Mouse (Mus musculus) limb, embryonic 12.5 days (tissue): ENCODE data around the gene Evc. TPM values are rescaled to one million over a fixed set of nuclear protein-coding genes. Genes with fewer than 3 reads are reported as not detected.

ENCODE experiments used
- ATAC-seq: fragments of 200-750 bp; cut with Nextera tagmentation; 2 replicates; pipeline ENCODE4 v1.8.0; 2017; ENCODE audit warnings: low read depth, moderate TSS enrichment; ENCODE audit not compliant: insufficient number of reproducible peaks, insufficient read depth, low FRiP score, low TSS enrichment
- H3K27ac ChIP-seq: fragments of 300-500 bp; sonication (generic); 2 replicates; pipeline ENCODE4 v1.5.1; 2016; ENCODE audit warnings: mild to moderate bottlenecking, moderate library complexity
- H3K27me3 ChIP-seq: fragments of 300-500 bp; sonication (generic); 2 replicates; pipeline ENCODE4 v1.6.1; 2016; ENCODE audit warnings: mild to moderate bottlenecking, moderate library complexity
- H3K36me3 ChIP-seq: fragments of 300-500 bp; sonication (generic); 2 replicates; pipeline ENCODE4 v1.6.1; 2016; ENCODE audit warnings: mild to moderate bottlenecking, moderate library complexity
- H3K4me1 ChIP-seq: fragments of 300-500 bp; sonication (generic); replicated peaks from 2 replicates; pipeline ENCODE4 v1.6.1; 2016
- H3K4me2 ChIP-seq: fragments of 300-500 bp; sonication (generic); 2 replicates; pipeline ENCODE4 v1.6.1; 2016; ENCODE audit warnings: mild to moderate bottlenecking, moderate library complexity
- H3K4me3 ChIP-seq: fragments of 300-500 bp; sonication (generic); replicated peaks from 2 replicates; pipeline ENCODE4 v1.5.1; 2016; ENCODE audit warnings: mild to moderate bottlenecking
- H3K9ac ChIP-seq: fragments of 300-500 bp; sonication (generic); replicated peaks from 2 replicates; pipeline ENCODE4 v1.6.1; 2016; ENCODE audit warnings: mild to moderate bottlenecking, moderate library complexity
- H3K9me3 ChIP-seq: fragments of 300-500 bp; sonication (generic); 2 replicates; pipeline ENCODE4 v1.6.1; 2016; ENCODE audit warnings: mild to moderate bottlenecking, moderate library complexity
- WGBS: fragments of 180-500 bp; shearing (Covaris S2); methylation state at CpG from one replicate; pipeline ENCODE4 v1.1.7; 2016; 5-methylcytosine and 5-hydroxymethylcytosine counted together
- polyA plus RNA-seq: library from polyadenylated mRNA; unstranded; fragments of >200 nt; fragmentation: Nextera tagmentation; extraction: Ambion mirVana; gene quantifications from 2 replicates; pipeline ENCODE4 v1.2.1, GENCODE M21; 2016

The Evc gene
- polyA plus RNA-seq, 1 experiment from 2014 or later: 37.6 TPM

- no peaks in the 10 kb centered on the region for H3K36me3 ChIP-seq
- peaks cover 6% of the 10 kb centered on the region; the same call in 1 of the 2 replicates for H3K27me3 ChIP-seq
- H3K9ac ChIP-seq: no peak overlapping the region
- WGBS: 77% methylated on average over 9 of the region's 9 CpGs
- H3K4me1 ChIP-seq: no peaks in the 10 kb centered on the region
- ATAC-seq: no peak
- H3K4me2 ChIP-seq: no peak overlapping the region
- no peak overlapping the region for H3K27ac ChIP-seq
- H3K9me3 ChIP-seq: no peaks in the 10 kb centered on the region
- no peak overlapping the region for H3K4me3 ChIP-seq
Measured at GRCm38 (mm10) chr5:37252101-37252804, 84.4 kb downstream of the Evc start.

GRCm38 (mm10) chr5:37251596-37251995 lies 85.1 kb downstream of the Evc start:
- H3K36me3 ChIP-seq: no peaks in the 10 kb centered on the region
- H3K27ac ChIP-seq: no peak overlapping the region
- ATAC-seq: no peak
- H3K9ac ChIP-seq: no peak overlapping the region
- H3K27me3 ChIP-seq: peaks cover 12% of the 10 kb centered on the region
- 78% methylated on average over 3 of the region's 3 CpGs for WGBS
- H3K4me3 ChIP-seq: no peak overlapping the region
- no peaks in the 10 kb centered on the region for H3K9me3 ChIP-seq
- H3K4me1 ChIP-seq: peaks cover 3% of the 10 kb centered on the region
- H3K4me2 ChIP-seq: no peak overlapping the region

GRCm38 (mm10) chr5:37248870-37249269 lies 87.8 kb downstream of the Evc start:
- WGBS: 74% methylated on average over 3 of the region's 3 CpGs
- Histone ChIP-seq H3K4me2 (no peak overlapping the region), H3K4me3 (no peak overlapping the region), H3K27me3 (peaks cover 40% of the 10 kb centered on the region), H3K9ac (no peak overlapping the region), H3K27ac (no peak overlapping the region), H3K9me3 (no peaks in the 10 kb centered on the region), H3K4me1 (peaks cover 30% of the 10 kb centered on the region), H3K36me3 (no peaks in the 10 kb centered on the region)
- no peak for ATAC-seq

- Histone ChIP-seq H3K4me3 (no peak overlapping the region), H3K9ac (no peak overlapping the region), H3K4me1 (peaks cover 36% of the 10 kb centered on the region), H3K4me2 (no peak overlapping the region), H3K27me3 (peaks cover 54% of the 10 kb centered on the region), H3K9me3 (no peaks in the 10 kb centered on the region), H3K27ac (no peak overlapping the region), H3K36me3 (no peaks in the 10 kb centered on the region)
- ATAC-seq: no peak
- 25% methylated on average over 4 of the region's 4 CpGs for WGBS
Measured at GRCm38 (mm10) chr5:37247456-37247855, 89.2 kb downstream of the Evc start.

- peaks cover 45% of the 10 kb centered on the region for H3K4me1 ChIP-seq
- no peaks in the 10 kb centered on the region for H3K36me3 ChIP-seq
- no peaks in the 10 kb centered on the region for H3K9me3 ChIP-seq
- H3K27me3 ChIP-seq: peaks cover 65% of the 10 kb centered on the region
- ATAC-seq: no peak
- WGBS: under 1% methylated on average over 33 of the region's 37 CpGs
- H3K4me3 ChIP-seq: peak overlapping the region; percentile 55
- H3K9ac ChIP-seq: peak overlapping the region; percentile 63
- H3K4me2 ChIP-seq: peak overlapping the region; percentile 96
- no peak overlapping the region for H3K27ac ChIP-seq
Measured at GRCm38 (mm10) chr5:37246138-37246910, 90.4 kb downstream of the Evc start.

GRCm38 (mm10) chr5:37245651-37246050 lies 91.0 kb downstream of the Evc start:
- H3K9ac ChIP-seq: peak overlapping the region; percentile 63
- H3K36me3 ChIP-seq: no peaks in the 10 kb centered on the region
- peaks cover 45% of the 10 kb centered on the region for H3K4me1 ChIP-seq
- no peaks in the 10 kb centered on the region for H3K9me3 ChIP-seq
- ATAC-seq: peak; percentile 17; the same call in 1 of the 2 replicates
- H3K27ac ChIP-seq: no peak overlapping the region
- under 1% methylated on average over 39 of the region's 42 CpGs for WGBS
- peak overlapping the region; percentile 96 for H3K4me2 ChIP-seq
- peaks cover 72% of the 10 kb centered on the region for H3K27me3 ChIP-seq
- H3K4me3 ChIP-seq: peak overlapping the region; percentile 55

DNA sequence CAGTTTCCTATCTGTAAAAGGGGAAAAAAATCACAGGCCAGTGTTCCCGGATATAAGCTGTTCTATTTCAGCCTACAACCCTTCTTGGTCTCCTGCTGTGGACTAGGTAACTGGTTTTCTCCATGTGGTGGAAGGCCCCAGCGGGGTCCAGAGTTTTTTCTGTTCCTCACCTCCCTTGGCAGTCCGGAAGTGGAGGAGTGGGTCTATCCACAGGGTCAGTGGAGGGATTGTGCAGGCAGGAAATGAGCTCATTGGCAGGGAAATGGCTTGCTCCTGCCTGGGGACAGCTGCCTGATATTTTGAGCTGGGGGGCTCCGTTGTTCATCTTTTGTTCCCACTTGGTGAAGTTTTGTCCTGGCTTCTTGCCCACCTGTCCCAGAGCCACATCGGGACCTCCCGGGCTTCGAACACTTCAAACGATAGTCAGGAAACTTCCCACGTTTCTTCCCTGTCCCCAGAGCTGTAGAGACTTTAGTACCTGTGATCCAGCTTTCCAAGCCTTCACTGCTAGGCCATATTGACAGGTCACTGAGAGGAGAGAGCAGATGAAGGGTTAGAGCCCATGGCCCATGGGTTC lies 91.9 kb downstream of the Evc start:
- H3K4me1 ChIP-seq: peaks cover 45% of the 10 kb centered on the region
- peaks cover 81% of the 10 kb centered on the region for H3K27me3 ChIP-seq
- H3K4me2 ChIP-seq: peak overlapping the region; percentile 96
- 21% methylated on average over 9 of the region's 9 CpGs for WGBS
- H3K36me3 ChIP-seq: no peaks in the 10 kb centered on the region
- no peak overlapping the region for H3K27ac ChIP-seq
- ATAC-seq: no peak
- H3K9me3 ChIP-seq: no peaks in the 10 kb centered on the region
- H3K4me3 ChIP-seq: peak overlapping the region; percentile 55; the same call in 1 of the 2 replicates
- no peak overlapping the region for H3K9ac ChIP-seq

DNA sequence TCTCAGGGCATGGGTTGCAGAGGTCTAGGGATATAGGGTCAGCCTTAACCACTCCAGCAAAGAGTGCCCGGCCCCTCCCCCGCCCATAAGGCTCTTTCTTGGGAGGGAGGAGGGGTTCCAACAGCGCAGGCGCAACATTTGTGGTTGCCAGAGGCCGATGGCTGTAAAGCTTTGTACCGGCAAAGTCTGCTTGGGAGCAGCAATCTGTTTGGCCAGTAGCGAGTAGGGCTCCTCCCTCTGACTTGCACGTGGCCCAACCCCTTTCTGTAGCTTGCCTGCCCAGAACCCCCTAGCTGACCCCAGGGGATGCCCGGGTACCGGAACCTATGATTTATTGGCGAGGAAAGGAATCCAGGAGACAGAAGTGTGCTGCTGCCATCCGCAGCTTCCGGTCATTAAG lies 92.5 kb downstream of the Evc start:
- no peak overlapping the region for H3K9ac ChIP-seq
- H3K4me1 ChIP-seq: peaks cover 45% of the 10 kb centered on the region
- H3K27me3 ChIP-seq: peaks cover 84% of the 10 kb centered on the region
- H3K4me2 ChIP-seq: peak overlapping the region; percentile 33
- no peaks in the 10 kb centered on the region for H3K9me3 ChIP-seq
- H3K36me3 ChIP-seq: no peaks in the 10 kb centered on the region
- no peak overlapping the region for H3K4me3 ChIP-seq
- no peak overlapping the region for H3K27ac ChIP-seq
- ATAC-seq: no peak
- WGBS: under 1% methylated on average over 13 of the region's 13 CpGs

DNA sequence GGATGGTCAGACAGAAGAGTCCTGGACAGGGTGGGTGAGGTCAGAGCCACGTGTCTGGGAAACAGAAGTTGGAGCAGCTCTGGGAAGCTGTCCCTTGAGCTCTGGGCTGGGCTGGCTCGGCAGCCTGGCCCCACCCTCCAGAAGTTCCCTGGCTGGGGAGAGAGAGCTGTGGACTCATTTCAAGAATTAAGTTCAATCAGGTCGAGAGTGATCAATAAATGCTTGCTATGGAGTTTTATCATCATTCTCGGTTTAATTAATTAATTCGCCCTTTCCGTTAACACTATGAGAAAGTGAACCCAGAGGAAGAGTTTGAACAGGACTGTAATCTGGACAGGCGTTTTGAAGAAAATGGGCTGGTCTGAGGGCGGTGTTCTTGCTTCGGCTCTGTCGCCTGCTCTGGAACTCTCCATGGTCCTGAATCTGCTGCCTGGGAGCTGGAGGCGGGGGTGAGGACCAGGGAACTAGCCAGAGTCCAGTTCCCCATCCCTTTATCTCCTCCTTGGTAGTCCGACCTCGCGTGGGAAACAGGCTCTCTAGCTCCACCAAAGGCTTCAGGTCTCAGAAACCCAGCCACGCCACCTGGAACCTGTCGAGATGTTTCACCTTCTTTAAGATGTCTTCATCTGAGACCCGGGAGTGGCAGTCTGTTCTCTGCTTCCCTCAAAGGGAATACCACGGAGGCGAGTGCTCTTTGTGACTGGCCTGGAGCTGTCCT lies 93.4 kb downstream of the Evc start:
- Histone ChIP-seq H3K4me3 (no peak overlapping the region), H3K4me2 (no peak overlapping the region), H3K9me3 (no peaks in the 10 kb centered on the region), H3K4me1 (peaks cover 45% of the 10 kb centered on the region), H3K27me3 (peaks cover 84% of the 10 kb centered on the region), H3K36me3 (no peaks in the 10 kb centered on the region), H3K27ac (no peak overlapping the region), H3K9ac (no peak overlapping the region)
- no peak for ATAC-seq
- WGBS: 1% methylated on average over 19 of the region's 19 CpGs

- peak overlapping the region; percentile 81 for H3K4me2 ChIP-seq
- peaks cover 45% of the 10 kb centered on the region for H3K4me1 ChIP-seq
- no peaks in the 10 kb centered on the region for H3K9me3 ChIP-seq
- H3K4me3 ChIP-seq: peak overlapping the region; percentile 46
- H3K9ac ChIP-seq: no peak overlapping the region
- peaks cover 86% of the 10 kb centered on the region for H3K27me3 ChIP-seq
- H3K27ac ChIP-seq: no peak overlapping the region
- H3K36me3 ChIP-seq: no peaks in the 10 kb centered on the region
- no peak for ATAC-seq
- whole genome bisulfite sequencing: 10% methylated on average over 40 of the region's 44 CpGs
Measured at GRCm38 (mm10) chr5:37242360-37243168, 94.1 kb downstream of the Evc start.
